Mouse (Mus musculus): ENCODE data around the gene Parn.

The Parn gene

DNA sequence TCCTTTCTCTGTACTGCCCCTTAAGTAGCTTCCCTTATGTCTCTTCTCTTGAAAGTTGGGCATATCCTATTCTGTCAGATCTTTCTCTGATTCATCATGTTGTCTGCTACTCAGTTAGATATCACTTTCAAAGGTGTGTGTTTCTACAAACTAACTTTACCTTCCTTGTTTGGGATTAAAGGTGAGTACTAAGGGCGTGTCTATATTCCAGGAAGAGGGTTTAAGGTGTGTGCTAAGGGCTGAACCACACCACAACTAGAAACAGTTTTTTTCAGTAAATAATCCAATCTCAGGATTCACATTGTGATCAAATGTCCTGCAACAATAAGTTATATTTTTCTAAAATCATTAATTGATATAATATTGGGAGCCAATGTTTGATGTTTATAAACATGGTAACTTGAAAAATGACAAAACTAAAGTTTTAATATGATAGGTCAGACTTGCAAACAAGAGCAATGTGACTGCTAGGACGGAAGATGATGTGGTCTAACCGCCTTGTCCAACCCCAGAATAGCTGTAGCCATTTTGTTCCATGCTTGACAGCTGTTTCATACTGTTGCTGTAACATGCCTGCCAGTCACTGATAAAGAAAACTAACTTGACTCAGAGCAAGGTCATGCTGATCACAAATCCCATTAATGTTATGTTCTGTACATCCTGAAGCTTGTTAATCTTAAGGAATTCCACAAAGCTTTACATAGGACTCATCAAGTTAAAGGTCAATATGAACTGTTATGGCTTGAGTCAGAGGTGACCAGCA is 46.0 kb downstream of the Parn start:
- DNase-seq (ENCODE audit: low spot score): no peak

DNA sequence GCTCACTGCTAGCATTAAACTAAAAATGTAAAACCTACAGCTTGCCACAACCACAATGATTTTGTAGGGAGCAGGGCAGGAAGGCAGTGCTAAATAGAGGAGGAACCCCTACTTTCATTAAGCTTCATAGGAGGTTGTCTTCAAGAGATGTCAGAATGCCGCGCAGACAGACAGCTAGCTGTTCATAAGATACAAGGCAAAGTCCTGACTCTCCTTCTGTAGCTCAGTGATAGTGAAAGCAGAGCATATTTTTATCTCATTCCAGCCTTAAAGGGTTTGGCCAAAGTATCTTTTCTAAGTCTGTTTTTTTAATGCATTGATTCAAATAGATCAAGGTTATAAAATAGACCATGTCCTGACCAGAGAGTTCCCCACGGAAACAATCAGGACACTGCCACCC is 47.8 kb downstream of the Parn start:
- DNase-seq (ENCODE audit: low spot score): no peak

DNA sequence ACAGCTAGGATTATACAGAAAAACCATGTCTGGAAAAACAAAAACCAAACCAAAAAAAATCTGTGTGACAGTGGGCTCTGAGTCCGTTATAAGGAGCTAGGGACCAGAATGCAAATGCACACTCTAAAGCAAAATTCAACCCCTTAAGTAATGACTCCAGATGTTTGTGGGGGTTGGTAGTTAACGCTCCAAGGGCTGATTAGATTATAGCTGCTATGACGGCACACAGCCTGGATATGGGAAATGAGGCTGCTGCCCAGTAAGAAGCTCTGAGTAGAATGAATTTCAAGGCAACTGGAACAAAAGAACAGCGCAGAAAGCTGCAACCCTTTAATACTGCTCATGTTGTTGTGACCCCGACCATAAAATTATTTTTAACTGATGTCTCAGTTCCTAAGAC is 52.7 kb downstream of the Parn start:
- no peak for DNase-seq (ENCODE audit: low spot score)

DNA sequence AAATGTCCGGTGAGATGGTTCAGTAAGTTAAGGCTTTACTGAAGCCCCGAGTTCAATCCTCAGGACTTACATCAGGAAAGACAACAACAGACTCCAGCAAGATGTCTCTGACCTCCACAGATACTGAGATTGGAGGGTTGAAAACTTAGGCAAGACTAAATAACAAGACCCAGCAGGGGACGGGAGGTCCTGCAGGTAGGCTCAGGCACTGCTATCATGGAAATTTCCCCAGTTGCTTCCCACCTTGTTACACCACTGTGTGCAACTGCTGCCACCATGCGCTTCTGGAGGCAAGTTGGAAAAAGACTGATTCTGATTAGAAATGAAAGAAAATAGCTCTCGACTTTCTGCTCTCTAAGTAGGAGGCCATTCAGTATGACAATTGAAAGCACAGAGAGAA is 55.4 kb downstream of the Parn start:
- no peak for DNase-seq (ENCODE audit: low spot score)

DNA sequence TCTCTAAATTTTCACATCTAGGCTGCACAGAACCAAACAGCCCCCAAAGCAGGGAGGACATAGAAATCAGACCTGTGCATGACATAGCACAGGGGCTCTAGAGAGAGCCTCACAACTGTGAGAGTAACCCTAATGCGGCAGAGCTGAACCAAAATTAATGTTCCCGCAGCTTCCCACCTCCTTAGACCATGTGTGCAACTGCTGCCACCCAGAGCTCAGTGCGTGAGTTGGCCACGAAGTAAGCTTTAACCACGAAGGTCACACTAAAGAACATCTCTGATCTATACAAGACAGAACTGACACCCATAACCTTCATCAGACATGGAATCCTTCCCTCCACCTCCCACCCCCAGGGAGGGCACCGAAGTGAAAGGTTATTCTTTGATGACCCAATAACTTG is 55.9 kb downstream of the Parn start:
- no peak for DNase-seq (ENCODE audit: low spot score)

DNA sequence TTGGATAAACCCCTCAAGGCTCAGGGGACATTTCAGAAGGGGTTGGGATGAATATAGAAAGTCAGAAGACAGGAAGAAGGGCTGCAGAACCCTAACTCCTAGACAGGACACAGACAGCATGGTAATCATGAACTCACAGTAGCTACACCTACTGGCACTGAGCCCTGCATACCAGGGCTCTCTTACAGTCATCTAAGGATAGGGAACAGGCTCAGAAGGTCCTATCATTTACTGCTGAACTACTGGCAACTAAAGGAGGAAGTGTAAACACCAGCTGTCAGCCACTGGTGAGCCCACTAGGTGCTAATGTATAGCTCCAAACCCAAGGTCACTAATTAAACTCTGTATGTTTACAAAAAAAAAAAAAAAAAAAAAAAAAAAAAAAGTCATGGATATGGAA is 56.6 kb downstream of the Parn start:
- DNase-seq (ENCODE audit: low spot score): no peak

DNA sequence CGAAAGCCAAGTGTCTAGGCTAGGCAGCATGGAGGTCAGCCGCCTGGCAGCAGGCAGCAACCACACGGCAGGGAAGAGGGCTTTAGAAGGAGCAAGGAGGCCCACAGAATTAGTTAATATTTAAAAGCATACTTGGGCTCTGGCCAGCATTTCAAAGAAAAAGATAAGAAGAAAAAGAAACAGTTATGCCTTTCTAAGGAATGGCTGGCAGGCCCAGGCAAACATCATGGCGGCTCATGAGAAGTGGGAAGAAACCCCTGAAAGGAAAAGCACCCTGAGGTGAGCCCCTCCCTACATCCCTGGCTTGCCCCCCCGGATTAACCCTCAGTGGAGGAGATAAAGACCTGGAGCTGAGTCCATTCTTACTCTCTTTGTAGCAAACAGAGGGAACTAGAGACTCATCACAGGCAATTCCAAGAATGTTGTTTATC is 57.0 kb downstream of the Parn start:
- no peak for DNase-seq (ENCODE audit: low spot score)

DNA sequence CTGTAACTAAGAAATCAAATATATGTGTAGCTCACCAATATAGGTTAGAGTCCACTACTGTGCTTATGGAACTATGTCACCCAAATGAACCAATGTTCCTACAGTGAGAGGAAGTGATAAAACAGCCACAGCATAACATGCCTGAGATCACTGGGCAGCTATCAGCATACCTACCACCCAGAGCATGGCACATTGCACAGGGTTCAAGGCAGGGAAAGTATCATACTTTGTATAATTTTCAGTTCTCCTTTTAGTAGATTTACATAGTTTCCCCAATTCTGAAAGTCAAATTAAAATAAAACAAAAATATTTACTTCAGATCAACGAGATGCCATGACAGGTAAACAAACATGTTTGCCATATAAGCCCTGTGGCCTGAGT is 59.3 kb downstream of the Parn start:
- DNase-seq (ENCODE audit: low spot score): no peak

DNA sequence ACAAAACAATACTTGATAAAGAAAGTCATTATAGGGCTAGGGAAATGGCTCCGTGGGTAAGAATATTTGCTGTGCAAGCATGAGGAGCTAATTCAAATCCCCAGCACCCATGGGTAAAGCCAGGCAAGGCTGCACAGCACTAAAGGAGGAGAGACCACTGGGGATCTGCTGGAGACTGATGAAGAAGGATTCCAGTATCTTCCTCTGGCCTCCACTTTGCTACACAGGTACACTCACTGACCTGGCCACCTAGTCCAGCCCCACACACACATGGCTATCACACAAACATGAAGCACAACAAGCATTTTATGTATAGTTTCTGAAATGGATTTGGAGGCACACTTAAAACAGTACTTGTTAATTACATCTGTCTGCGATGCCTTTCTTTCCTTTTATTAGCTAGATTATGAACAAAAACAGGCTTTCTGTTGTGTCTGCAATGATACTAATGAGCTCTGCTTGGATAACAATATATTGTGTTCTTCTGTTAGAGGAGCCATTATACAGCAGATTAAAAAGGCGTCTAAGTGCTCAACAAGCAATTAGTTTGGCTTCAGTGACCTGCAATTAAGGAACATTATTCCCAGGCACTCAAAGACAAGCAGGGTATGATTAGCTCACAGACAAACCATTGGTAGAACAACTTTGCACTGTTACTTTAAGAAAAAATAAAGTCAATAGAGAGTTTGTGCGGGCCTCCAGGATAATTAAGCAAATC is 59.8 kb downstream of the Parn start:
- DNase-seq (ENCODE audit: low spot score): no peak

DNA sequence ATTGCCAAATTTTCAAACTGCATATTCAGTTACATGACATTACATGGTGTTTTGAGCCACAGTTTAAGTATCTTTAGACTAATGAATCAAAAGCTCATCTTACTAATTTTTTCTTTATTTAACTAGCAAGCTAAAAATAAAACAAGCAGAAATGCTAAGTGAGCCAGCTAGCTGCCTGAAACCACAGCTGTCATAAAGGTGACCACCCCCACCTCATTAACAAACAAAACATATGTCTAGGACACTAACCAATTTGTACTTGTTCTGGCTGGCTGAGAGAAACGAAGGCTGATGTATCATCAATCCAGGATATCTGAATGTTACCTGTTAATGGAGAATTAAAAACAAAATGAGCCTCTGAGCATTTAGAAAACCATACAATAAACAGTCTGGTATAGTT is 65.2 kb downstream of the Parn start:
- no peak for DNase-seq (ENCODE audit: low spot score)

DNA sequence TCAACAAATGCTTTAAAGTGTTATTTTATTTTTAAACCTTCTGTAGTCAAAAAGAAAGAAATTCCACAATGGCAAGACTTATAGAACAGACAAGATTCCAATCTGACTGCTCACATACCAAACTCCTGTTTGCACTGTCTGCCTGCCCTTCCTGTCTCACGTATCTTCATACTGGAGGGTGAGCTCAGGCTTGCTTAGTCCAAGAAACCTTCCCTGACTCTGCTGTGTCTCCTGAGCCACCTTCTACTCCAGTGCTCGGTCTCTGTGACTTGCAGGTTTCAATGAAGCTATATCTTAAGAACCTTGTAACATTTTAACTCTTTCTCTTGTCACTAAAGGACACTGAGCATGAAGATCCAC is 78.9 kb downstream of the Parn start:
- DNase-seq (ENCODE audit: low spot score): no peak

DNA sequence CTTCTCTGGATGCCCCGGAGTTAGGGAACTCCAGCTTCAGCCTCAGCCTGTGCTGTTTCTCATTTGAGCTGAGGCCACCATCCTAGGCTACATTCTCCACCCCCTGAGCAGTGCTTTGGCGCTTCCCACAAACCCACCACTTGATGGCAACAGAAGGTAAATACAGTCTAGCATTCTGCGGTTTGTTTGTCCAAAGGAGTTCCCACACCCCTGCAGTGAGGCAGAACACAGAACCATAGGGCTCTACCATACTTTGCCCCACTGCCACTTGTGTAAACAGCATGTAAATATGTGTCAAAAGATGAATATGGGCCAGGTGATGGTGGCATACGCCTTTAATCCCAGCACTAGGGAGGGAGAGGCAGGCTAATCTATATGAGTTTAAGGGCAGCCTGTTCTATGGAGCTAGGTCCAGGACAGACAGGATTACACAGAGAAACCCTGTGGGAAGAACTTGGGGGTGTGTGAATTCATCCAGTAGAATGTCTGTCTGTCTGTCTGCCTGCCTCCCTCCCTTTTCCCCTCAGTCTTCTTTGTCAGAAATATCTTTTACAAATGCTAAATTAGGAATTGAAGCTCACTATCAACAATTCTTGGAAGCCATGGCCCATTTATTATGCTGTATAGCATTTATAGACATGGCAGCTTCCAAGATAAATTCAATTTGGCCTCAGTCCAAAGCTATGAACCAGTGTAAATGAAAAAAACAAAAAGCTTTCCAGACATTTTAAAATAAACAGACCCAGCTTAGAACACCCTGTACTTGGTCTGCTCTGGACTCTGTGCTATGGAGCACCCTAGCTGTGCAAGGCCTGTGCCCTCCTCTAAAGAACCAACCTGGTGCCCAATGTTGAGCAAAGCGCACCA is 79.6 kb downstream of the Parn start:
- no peak for DNase-seq (ENCODE audit: low spot score)

DNA sequence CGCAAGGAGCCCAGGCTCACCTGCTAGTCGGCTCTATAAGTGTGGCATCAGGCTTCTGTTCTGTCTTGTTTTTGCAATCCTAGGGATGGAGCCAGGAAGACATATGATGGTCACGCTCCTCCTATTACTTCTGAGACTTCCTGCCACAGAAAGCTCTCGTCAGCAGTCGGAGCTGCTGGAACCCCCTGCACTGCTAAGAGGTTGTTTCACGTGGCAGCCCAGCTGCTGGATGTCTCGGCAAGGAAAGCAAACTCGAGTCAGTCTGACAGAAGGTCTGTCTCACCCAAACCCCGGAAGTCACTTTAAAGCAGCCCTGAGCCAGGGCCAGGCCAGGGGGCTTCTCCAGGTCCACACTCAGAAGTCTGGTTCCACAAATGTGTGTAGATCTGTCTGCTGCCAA is 82.7 kb downstream of the Parn start:
- no peak for DNase-seq (ENCODE audit: low spot score)

DNA sequence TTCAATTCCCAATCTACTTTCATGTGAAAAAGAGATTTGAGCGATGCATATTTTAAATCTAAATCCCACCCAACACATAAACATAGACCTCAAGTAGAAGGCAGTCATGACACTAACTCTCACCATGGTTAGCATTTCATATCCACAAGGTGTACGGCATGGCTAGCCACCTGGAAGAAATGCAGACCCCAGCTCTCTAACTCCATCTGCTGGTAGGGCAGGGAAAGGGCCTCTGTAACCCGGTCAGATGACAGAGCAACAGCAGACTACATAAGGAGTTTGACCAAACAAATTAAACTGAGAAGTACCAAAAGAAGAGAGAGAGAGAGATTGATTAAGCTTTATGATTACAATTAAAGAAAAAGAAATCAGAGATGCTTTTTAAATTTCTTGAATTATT is 87.2 kb downstream of the Parn start:
- DNase-seq (ENCODE audit: low spot score): no peak

DNA sequence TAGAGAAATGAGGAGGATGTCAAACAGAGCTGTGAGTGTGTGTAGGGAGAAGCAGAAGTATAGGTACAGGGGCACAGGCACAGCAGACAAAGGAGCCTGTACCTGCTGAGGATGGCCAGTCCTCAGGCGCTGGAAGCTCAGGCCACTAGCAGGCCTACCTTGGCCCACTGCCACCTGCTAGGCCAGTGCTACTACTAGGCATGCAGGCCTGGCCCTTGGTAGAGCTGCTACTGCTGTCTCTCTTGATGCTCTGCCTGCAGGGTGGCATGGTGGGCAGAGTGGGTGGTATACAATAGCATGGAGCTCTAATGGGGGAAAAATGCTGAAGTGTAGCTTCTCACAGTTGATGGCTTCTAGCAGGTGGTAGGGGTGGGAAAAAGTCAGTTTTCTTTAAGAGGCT is 88.0 kb downstream of the Parn start:
- DNase-seq (ENCODE audit: low spot score): no peak

DNA sequence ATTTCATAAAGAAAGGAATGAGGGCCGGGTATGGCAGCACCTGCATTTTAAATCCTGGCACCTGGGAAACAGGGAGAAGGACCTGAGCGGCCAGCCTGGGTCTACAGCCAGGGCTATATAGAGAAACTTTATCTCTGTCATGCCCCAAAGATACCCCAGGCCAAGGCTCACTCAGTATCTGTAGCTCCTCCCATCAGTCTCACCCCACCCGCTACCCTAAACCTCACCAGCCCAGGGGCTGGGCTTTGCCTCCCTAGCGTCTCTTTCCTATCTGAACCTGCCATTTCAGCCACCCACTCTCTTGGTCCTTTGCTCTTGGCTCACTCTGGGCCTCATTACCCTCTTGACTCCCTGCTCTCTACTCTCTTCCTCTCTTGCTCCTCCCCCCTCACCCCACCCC is 92.7 kb downstream of the Parn start:
- DNase-seq (ENCODE audit: low spot score): no peak

DNA sequence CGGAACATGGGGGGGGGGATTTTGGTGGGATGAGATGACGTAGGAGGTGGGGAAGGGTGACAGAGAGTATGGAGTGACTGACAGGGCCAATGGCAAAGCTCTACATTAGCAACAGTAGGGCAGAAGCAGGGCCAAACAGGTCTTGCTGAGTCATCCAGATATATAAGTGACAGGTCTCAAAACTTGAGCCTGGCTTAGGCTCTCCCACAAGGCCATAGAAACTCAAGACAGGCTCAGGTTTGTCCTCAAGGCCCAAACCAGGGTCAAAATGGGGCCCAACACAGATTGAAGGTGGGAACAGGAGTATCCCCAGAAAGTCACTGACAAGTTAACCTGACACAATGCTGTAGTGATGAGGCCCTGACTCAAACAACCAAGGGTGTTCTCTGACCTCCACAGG is 99.7 kb downstream of the Parn start:
- no peak for DNase-seq (ENCODE audit: low spot score)

DNA sequence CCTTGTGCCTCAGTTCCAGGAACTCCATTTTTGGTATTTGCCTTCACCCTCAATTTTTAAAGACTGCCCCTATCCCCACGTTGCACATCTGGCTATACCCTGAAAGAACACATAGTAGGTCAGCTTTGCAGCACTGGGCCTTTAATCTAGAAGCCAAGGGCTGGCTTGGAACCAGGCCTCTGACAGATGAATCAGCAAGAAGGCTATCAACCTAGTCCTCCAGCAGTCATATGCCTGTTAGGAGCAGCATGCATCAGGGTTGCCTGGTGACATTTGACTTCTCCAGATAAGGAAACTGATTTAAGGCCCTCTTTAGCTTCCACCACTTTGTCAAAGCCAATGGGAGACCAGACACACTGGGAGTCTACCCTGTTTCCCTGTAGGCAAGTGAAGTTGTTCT is 100.4 kb downstream of the Parn start:
- DNase-seq (ENCODE audit: low spot score): no peak

DNA sequence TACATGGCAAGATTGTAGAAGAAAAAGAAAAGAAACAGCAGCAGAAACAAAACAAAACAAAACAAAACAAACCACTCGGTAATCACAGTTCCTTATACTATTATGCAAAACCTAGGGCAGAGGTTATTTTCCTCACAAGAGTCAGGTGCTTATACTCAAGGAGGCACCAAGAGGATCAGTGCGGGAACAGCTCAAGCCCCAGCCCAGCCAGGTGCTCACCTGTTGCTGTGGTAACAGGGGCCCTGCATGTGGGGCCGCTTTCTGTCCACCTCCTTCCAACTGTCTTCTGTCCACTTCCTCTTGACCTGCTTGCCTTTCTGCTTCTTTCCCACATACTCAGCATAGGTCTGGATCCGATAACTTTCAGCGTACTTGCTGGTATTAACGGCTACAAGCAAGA is 101.6 kb downstream of the Parn start:
- no peak for DNase-seq (ENCODE audit: low spot score)

DNA sequence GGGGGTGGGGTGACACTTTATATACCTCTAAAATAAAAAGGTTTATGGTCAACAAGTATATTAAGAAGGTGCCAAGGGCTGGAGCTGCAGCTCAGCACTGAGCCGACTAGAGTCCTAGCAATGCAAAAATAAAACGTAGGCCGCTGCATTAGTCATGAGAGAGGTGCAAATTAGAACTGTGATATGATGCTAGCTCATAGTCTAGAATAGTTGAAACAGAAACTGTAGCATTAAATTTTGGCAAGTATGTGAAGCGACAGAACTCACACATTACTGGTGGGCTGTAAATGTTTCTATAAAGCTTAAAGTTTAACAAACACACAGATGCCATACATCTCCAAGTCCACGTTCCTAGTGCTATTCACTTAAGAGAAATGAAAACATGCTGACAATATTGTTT is 102.7 kb downstream of the Parn start:
- DNase-seq (ENCODE audit: low spot score): no peak

DNA sequence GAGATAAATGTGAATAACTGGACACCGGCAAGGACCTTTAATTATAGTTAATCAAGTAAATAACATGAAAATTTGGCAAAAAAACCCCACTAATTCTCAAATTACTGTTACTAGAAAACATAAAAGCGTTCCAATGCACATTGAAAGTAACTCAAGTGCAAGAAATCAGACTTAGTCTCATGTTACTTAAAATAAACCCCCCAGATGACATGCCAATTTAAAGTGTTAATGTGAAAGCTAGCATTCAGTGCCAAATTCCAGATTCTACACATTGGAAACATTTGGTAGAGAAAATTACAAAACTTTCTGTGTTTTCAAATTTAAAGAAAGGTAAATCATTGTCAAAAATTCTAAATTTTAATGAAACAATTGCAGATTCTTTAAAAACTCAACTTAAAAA is 110.2 kb downstream of the Parn start:
- DNase-seq (ENCODE audit: low spot score): no peak

DNA sequence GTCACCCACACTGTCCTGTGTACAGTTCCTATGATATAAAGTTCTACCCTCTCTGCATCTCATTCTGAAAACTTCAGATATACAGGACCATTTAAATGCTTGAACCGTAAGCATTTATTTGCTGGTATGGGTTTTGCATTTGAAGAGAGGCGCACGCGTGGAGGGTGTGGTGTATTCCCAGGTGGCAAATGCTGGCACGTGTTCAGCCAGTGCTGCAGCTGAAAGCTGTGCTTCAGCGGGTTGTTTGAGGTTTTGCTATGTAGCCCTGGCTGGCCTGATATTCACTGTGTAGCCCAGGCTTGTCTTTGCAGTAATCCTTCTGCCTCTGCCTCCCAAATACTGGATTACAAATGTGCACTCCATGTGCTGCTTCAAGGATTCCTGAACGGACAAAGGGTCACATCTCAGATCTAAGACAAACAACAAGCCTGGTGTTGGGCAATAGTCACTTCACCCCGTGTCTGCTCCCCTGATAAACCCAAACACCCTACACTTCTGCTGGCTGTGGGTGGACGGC is 111.0 kb downstream of the Parn start:
- DNase-seq (ENCODE audit: low spot score): no peak

DNA sequence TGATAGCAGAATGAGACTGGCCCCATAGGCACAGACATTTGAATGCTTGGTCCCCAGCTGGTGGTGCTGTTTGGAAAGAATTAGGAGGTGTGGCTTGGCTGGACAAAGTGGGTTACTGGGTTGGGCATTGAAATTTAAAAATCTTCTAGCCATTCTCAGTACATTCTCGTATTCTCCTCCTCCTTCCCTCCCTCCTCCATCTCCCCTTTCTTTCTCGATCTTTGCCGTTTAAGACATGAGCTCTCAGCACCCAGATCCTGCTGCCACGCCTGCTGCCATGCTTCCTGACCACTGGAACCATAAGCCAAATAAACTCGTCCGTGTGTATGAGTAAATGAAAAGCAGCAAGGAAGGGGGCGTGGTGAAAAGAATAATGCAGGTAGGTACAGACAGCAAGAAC is 111.5 kb downstream of the Parn start:
- DNase-seq (ENCODE audit: low spot score): no peak
